Comparison of ENCODE assay signal across 12 mouse cellular contexts in the genomic region with DNA sequence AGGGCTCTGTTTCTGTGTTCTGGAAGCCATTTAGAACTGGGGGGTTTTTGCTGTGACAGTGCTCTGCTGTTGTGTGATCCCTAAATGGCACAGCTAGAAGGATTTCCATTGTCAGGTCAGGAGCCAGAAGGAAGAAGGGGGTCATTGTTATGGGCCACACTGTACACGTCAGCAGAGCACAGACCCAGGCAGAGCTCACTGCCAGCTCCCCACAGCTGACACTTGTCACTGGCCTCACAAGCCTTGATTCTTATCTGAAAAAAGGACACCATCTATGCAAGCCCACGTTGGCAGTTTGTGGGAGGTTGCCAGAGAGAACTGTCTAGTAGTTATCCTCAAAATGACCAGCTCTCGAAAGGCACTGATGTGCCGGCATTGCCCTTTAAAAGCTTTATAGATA. TPM values are rescaled to one million over a fixed set of nuclear protein-coding genes. Genes with fewer than 3 reads are reported as not detected.
DNase-seq lines count a peak whose midpoint lies in the region; ATAC-seq and TF ChIP-seq lines count a peak whose summit lies in the region.
"Had no signal": no experiment of that assay in that cellular context is flagged by ENCODE, and none has a peak within 500 bp of the region (broad histone marks: within the 10 kb centered on the region; RNA-seq: fewer than 3 reads in every experiment).

No protein-coding gene starts in this region.

- no peak overlapping the region for H3K9ac ChIP-seq in forebrain, embryonic 16.5 days (replicated peaks; ENCODE audit: low read depth, low read length)
- H3K9ac ChIP-seq in midbrain, embryonic 14.5 days (replicated peaks; ENCODE audit: low read length) = no peak overlapping the region
- H3K9ac ChIP-seq in midbrain, embryonic 11.5 days (ENCODE audit: low read length) = no peak overlapping the region
- H3K9ac ChIP-seq in stomach, embryonic 15.5 days = no peak overlapping the region
- H3K9ac ChIP-seq in heart, adult 2 months (ENCODE audit: low read depth, low read length) = no peak overlapping the region
- H3K9ac ChIP-seq: liver, embryonic 12.5 days had no signal

- intact Hi-C loops in heart, adult 2 months (cut with DNase I) = no loop called here

- TF ChIP-seq CTCF in heart, adult 2 months (IDR thresholded peaks at IDR 0.05) = no peak
- TF ChIP-seq CTCF in thymus, adult 2 months (IDR thresholded peaks at IDR 0.05; ENCODE audit: borderline replicate concordance, control insufficient read depth, extremely low read depth, insufficient read depth, low read length, poor library complexity) = no peak

- no peaks in the 10 kb centered on the region for H3K27me3 ChIP-seq in forebrain, embryonic 16.5 days (replicated peaks; ENCODE audit: control insufficient read depth, insufficient read depth, low read length)
- no peaks in the 10 kb centered on the region for H3K27me3 ChIP-seq in forebrain, embryonic 10.5 days (ENCODE audit: poor library complexity, severe bottlenecking)
- no peaks in the 10 kb centered on the region for H3K27me3 ChIP-seq in midbrain, embryonic 14.5 days (ENCODE audit: control insufficient read depth, insufficient read depth, low read length)
- H3K27me3 ChIP-seq in midbrain, embryonic 11.5 days (ENCODE audit: control insufficient read depth, insufficient read depth, low read length) = no peaks in the 10 kb centered on the region
- H3K27me3 ChIP-seq in stomach, embryonic 15.5 days (replicated peaks) = no peaks in the 10 kb centered on the region
- H3K27me3 ChIP-seq in heart, adult 2 months (ENCODE audit: control insufficient read depth, insufficient read depth, low read length) = no peaks in the 10 kb centered on the region
- H3K27me3 ChIP-seq in thymus, adult 2 months (ENCODE audit: control insufficient read depth, insufficient read depth, low read length) = no peaks in the 10 kb centered on the region
- H3K27me3 ChIP-seq: liver, embryonic 12.5 days had no signal

- TF ChIP-seq POLR2A in heart, adult 2 months (IDR thresholded peaks at IDR 0.05; ENCODE audit: insufficient read depth, low read depth, low read length) = no peak
- TF ChIP-seq POLR2A in thymus, adult 2 months (IDR thresholded peaks at IDR 0.05; ENCODE audit: control insufficient read depth, extremely low read depth, insufficient read depth, low read length, poor library complexity) = no peak

- peaks cover 6% of the 10 kb centered on the region for H3K9me3 ChIP-seq in forebrain, embryonic 16.5 days (ENCODE audit: control insufficient read depth, low read length)
- H3K9me3 ChIP-seq in forebrain, embryonic 10.5 days = peaks cover 10% of the 10 kb centered on the region
- 0 out of 2 replicates have a peak, but pooled peaks cover 4% of the 10 kb centered on the region for H3K9me3 ChIP-seq in midbrain, embryonic 14.5 days (ENCODE audit: control insufficient read depth, low read length)
- H3K9me3 ChIP-seq in midbrain, embryonic 11.5 days (ENCODE audit: control insufficient read depth, low read length) = peaks cover 6% of the 10 kb centered on the region; the same call in 1 of the 2 replicates
- no peaks in the 10 kb centered on the region for H3K9me3 ChIP-seq in stomach, embryonic 15.5 days
- H3K9me3 ChIP-seq: liver, embryonic 12.5 days had no signal

- no peaks in the 10 kb centered on the region for H3K4me1 ChIP-seq in forebrain, embryonic 16.5 days (replicated peaks; ENCODE audit: control insufficient read depth, insufficient read depth, low read length)
- H3K4me1 ChIP-seq in forebrain, embryonic 10.5 days = no peaks in the 10 kb centered on the region
- 0 out of 2 replicates have a peak, but pooled peaks cover 3% of the 10 kb centered on the region for H3K4me1 ChIP-seq in midbrain, embryonic 14.5 days (ENCODE audit: control insufficient read depth, insufficient read depth, low read length)
- H3K4me1 ChIP-seq in midbrain, embryonic 11.5 days (ENCODE audit: control insufficient read depth, insufficient read depth, low read length) = no peaks in the 10 kb centered on the region
- no peaks in the 10 kb centered on the region for H3K4me1 ChIP-seq in stomach, embryonic 15.5 days
- H3K4me1 ChIP-seq in heart, adult 2 months (ENCODE audit: control insufficient read depth, insufficient read depth, low read length) = peaks cover 4% of the 10 kb centered on the region
- H3K4me1 ChIP-seq in thymus, adult 2 months (replicated peaks; ENCODE audit: control insufficient read depth, insufficient read depth, low read length) = no peaks in the 10 kb centered on the region
- H3K4me1 ChIP-seq: liver, embryonic 12.5 days had no signal

- 0 out of 2 replicates have a peak, but pooled peaks have one; percentile 16 for ATAC-seq in forebrain, embryonic 16.5 days
- ATAC-seq in midbrain, embryonic 14.5 days (ENCODE audit: low FRiP score, low TSS enrichment) = no peak
- no peak for ATAC-seq in midbrain, embryonic 11.5 days (ENCODE audit: low FRiP score)
- ATAC-seq in stomach, embryonic 15.5 days (ENCODE audit: insufficient read depth, low FRiP score, low read depth) = 0 out of 2 replicates have a peak, but pooled peaks have one; percentile 20
- ATAC-seq: liver, embryonic 12.5 days had no signal

- no peak overlapping the region for H3K27ac ChIP-seq in forebrain, embryonic 16.5 days (ENCODE audit: low read length)
- no peak overlapping the region for H3K27ac ChIP-seq in forebrain, embryonic 10.5 days
- peak overlapping the region; percentile 14; the same call in 1 of the 2 replicates for H3K27ac ChIP-seq in midbrain, embryonic 14.5 days (replicated peaks; ENCODE audit: low read depth, low read length)
- H3K27ac ChIP-seq in midbrain, embryonic 11.5 days (ENCODE audit: low read depth, low read length) = no peak overlapping the region
- no peak overlapping the region for H3K27ac ChIP-seq in stomach, embryonic 15.5 days
- no peak overlapping the region; the same call in 1 of the 2 replicates for H3K27ac ChIP-seq in heart, adult 2 months
- H3K27ac ChIP-seq in thymus, adult 2 months (ENCODE audit: control insufficient read depth, insufficient read depth, low read length) = no peak overlapping the region
- H3K27ac ChIP-seq: liver, embryonic 12.5 days had no signal

- no peak overlapping the region for H3K4me2 ChIP-seq in forebrain, embryonic 16.5 days (ENCODE audit: low read length)
- no peak overlapping the region for H3K4me2 ChIP-seq in midbrain, embryonic 14.5 days (ENCODE audit: low read length)
- no peak overlapping the region for H3K4me2 ChIP-seq in midbrain, embryonic 11.5 days
- no peak overlapping the region for H3K4me2 ChIP-seq in stomach, embryonic 15.5 days
- H3K4me2 ChIP-seq: heart, embryonic 11.5 days; liver, embryonic 12.5 days had no signal

- no peak for DNase-seq in forebrain, embryonic 10.5 days (ENCODE audit: extremely low spot score, low spot score)
- DNase-seq in midbrain, embryonic 14.5 days = no peak
- DNase-seq in midbrain, embryonic 11.5 days (ENCODE audit: low spot score, missing footprints) = no peak
- DNase-seq in layer of hippocampus, adult 9-11 months = peak; percentile 91
- no peak for DNase-seq in heart, adult 2 months
- no peak for DNase-seq in thymus, adult 2 months
- DNase-seq: cerebellum, adult 11 months; thymus, postnatal 36 days had no signal

- no peak overlapping the region for H3K4me3 ChIP-seq in forebrain, embryonic 16.5 days (replicated peaks; ENCODE audit: low read length)
- H3K4me3 ChIP-seq in forebrain, embryonic 10.5 days = no peak overlapping the region
- no peak overlapping the region for H3K4me3 ChIP-seq in midbrain, embryonic 14.5 days (replicated peaks; ENCODE audit: low read depth, low read length)
- H3K4me3 ChIP-seq in midbrain, embryonic 11.5 days (ENCODE audit: low read depth, low read length) = no peak overlapping the region
- no peak overlapping the region for H3K4me3 ChIP-seq in stomach, embryonic 15.5 days (replicated peaks)
- no peak overlapping the region for H3K4me3 ChIP-seq in heart, adult 2 months
- no peak overlapping the region for H3K4me3 ChIP-seq in thymus, adult 2 months (ENCODE audit: control insufficient read depth, insufficient read depth, low read length)
- H3K4me3 ChIP-seq: liver, embryonic 12.5 days had no signal

- TF ChIP-seq EP300 in heart, adult 2 months (IDR thresholded peaks at IDR 0.05; ENCODE audit: insufficient read depth, low read depth, low read length) = no peak

- H3K36me3 ChIP-seq in forebrain, embryonic 16.5 days (ENCODE audit: control insufficient read depth, insufficient read depth) = peaks cover 33% of the 10 kb centered on the region
- peaks cover 94% of the 10 kb centered on the region for H3K36me3 ChIP-seq in forebrain, embryonic 10.5 days (replicated peaks)
- peaks cover 67% of the 10 kb centered on the region for H3K36me3 ChIP-seq in midbrain, embryonic 14.5 days (ENCODE audit: control insufficient read depth, insufficient read depth, low read length)
- H3K36me3 ChIP-seq in midbrain, embryonic 11.5 days (ENCODE audit: control insufficient read depth, insufficient read depth, low read length) = peaks cover 20% of the 10 kb centered on the region
- peaks cover 17% of the 10 kb centered on the region for H3K36me3 ChIP-seq in stomach, embryonic 15.5 days
- peaks cover 1% of the 10 kb centered on the region for H3K36me3 ChIP-seq in heart, adult 2 months (ENCODE audit: control insufficient read depth, insufficient read depth, low read length)
- peaks cover 11% of the 10 kb centered on the region; the same call in 1 of the 2 replicates for H3K36me3 ChIP-seq in thymus, adult 2 months (ENCODE audit: control insufficient read depth, insufficient read depth, low read length)

- WGBS in forebrain, embryonic 16.5 days = 57% methylated on average over 4 of the region's 4 CpGs
- 80% methylated on average over 4 of the region's 4 CpGs for WGBS in forebrain, embryonic 10.5 days
- WGBS in midbrain, embryonic 14.5 days = 61% methylated on average over 4 of the region's 4 CpGs
- WGBS in midbrain, embryonic 11.5 days = 84% methylated on average over 4 of the region's 4 CpGs
- WGBS in stomach, embryonic 15.5 days = 69% methylated on average over 4 of the region's 4 CpGs
- WGBS in heart, adult 2 months = 59% methylated on average over 4 of the region's 4 CpGs
- WGBS in thymus, adult 2 months = 89% methylated on average over 4 of the region's 4 CpGs

- H3K79me2 ChIP-seq in heart, adult 2 months (replicated peaks; ENCODE audit: control insufficient read depth, insufficient read depth, low read length) = no peaks in the 10 kb centered on the region

RNA-seq across cellular contexts. Expression of a gene that starts 36.5 kb away (rescaled TPM):
- 11.9 and 14.9 TPM in 2 replicates for polyA plus RNA-seq in forebrain, embryonic 16.5 days (2015; fragmentation: Nextera tagmentation; extraction: Ambion mirVana)
- polyA plus RNA-seq in forebrain, embryonic 10.5 days (2016; fragmentation: Nextera tagmentation; extraction: Ambion mirVana) = 103 and 112 TPM in 2 replicates
- 11.1 and 15.5 TPM in 2 replicates for polyA plus RNA-seq in midbrain, embryonic 14.5 days (2014; fragmentation: Nextera tagmentation; extraction: Ambion mirVana)
- 24.9 and 27.2 TPM in 2 replicates for polyA plus RNA-seq in midbrain, embryonic 11.5 days (2014; fragmentation: Nextera tagmentation; extraction: Ambion mirVana)
- polyA plus RNA-seq in stomach, embryonic 15.5 days (2015; fragmentation: Nextera tagmentation; extraction: Ambion mirVana) = 433 and 454 TPM in 2 replicates
- 100 to 1,000 TPM; 100 to 104 TPM for total RNA-seq in heart, adult 2 months (2021)
- polyA plus RNA-seq in heart, adult 2 months (2012; rRNA removed) = 53.4 and 88.7 TPM in 2 replicates
- 5.6 and 7.9 TPM in 2 replicates for polyA plus RNA-seq in thymus, adult 2 months (2012; rRNA removed)

RNA-seq across cellular contexts. Expression of a gene that starts 37.1 kb away (rescaled TPM):
- 39.4 and 40.4 TPM in 2 replicates for polyA plus RNA-seq in forebrain, embryonic 16.5 days (2015; fragmentation: Nextera tagmentation; extraction: Ambion mirVana)
- polyA plus RNA-seq in forebrain, embryonic 10.5 days (2016; fragmentation: Nextera tagmentation; extraction: Ambion mirVana) = 31.9 and 36.0 TPM in 2 replicates
- 41.3 and 46.2 TPM in 2 replicates for polyA plus RNA-seq in midbrain, embryonic 14.5 days (2014; fragmentation: Nextera tagmentation; extraction: Ambion mirVana)
- 35.3 and 35.9 TPM in 2 replicates for polyA plus RNA-seq in midbrain, embryonic 11.5 days (2014; fragmentation: Nextera tagmentation; extraction: Ambion mirVana)
- polyA plus RNA-seq in stomach, embryonic 15.5 days (2015; fragmentation: Nextera tagmentation; extraction: Ambion mirVana) = 20.8 and 25.9 TPM in 2 replicates
- 10 to 100 TPM; 12.5 to 14.0 TPM for total RNA-seq in heart, adult 2 months (2021)
- polyA plus RNA-seq in heart, adult 2 months (2012; rRNA removed) = 7.8 and 10.1 TPM in 2 replicates
- 14.5 and 16.5 TPM in 2 replicates for polyA plus RNA-seq in thymus, adult 2 months (2012; rRNA removed)

RNA-seq across cellular contexts. Expression of a gene that starts 37.2 kb away (rescaled TPM):
- 56.9 and 60.2 TPM in 2 replicates for polyA plus RNA-seq in forebrain, embryonic 16.5 days (2015; fragmentation: Nextera tagmentation; extraction: Ambion mirVana)
- polyA plus RNA-seq in forebrain, embryonic 10.5 days (2016; fragmentation: Nextera tagmentation; extraction: Ambion mirVana) = 21.0 and 22.9 TPM in 2 replicates
- 66.6 and 71.2 TPM in 2 replicates for polyA plus RNA-seq in midbrain, embryonic 14.5 days (2014; fragmentation: Nextera tagmentation; extraction: Ambion mirVana)
- polyA plus RNA-seq in midbrain, embryonic 11.5 days (2014; fragmentation: Nextera tagmentation; extraction: Ambion mirVana) = 31.6 and 33.5 TPM in 2 replicates
- 44.1 and 46.1 TPM in 2 replicates for polyA plus RNA-seq in stomach, embryonic 15.5 days (2015; fragmentation: Nextera tagmentation; extraction: Ambion mirVana)
- total RNA-seq in heart, adult 2 months (2021) = 10 to 100 TPM; 34.4 to 40.6 TPM
- 64.1 and 69.5 TPM in 2 replicates for polyA plus RNA-seq in heart, adult 2 months (2012; rRNA removed)
- 99.7 and 119 TPM in 2 replicates for polyA plus RNA-seq in thymus, adult 2 months (2012; rRNA removed)

Comparison
In these comparisons a context has a peak if more than half of its experiments do, and no peak if none do; other contexts are left out.
1. ATAC-seq: peak in forebrain, embryonic 16.5 days (single experiment) and stomach, embryonic 15.5 days (single experiment); none in midbrain, embryonic 14.5 days (single experiment) and midbrain, embryonic 11.5 days (single experiment).